25 mouse cellular contexts compared by ENCODE assay signal in the genomic region with DNA sequence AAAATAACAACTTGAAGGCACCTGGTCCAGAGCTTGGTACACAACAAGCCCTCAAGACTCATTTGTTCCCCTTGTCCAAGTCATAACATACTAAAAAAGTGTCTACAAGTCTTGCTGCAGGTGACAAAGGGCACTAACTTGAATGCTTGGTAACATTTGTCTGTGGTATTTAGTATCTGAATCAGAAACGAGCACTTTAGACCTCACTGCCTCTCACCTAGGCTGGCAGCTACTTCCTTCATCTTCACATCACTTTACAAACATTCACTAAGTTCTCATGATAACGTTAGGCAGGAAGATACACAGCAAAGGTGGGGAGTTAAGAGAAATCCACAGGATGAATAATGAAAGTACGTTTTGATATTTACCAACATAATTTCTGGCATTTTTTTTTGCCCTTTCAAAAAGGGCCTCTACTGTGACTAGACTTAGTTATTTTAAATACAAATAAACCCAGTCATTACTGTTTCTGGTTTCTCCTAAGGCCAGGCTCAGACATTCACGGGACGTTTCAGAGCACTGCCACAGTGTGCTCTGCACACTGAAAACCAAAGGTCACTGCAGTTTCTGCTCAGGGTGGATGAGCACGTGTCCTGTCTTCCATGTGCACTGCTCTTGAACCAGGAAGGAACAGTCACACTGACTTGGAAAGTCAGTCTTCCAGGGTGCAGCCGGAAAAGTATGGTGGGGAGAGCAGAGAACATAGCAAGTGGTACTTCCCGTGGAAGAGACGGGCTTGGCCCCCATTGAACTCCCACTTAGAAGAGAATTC.
DNase-seq lines count a peak whose midpoint lies in the region; ATAC-seq and TF ChIP-seq lines count a peak whose summit lies in the region.
"Had no signal": no experiment of that assay in that cellular context is flagged by ENCODE, and none has a peak within 500 bp of the region (broad histone marks: within the 10 kb centered on the region; RNA-seq: fewer than 3 reads in every experiment).

No protein-coding gene starts in this region.

- no peak for TF ChIP-seq EP300 in CH12.LX (IDR thresholded peaks at IDR 0.05; ENCODE audit: low read length)

- no peak overlapping the region for H3K4me2 ChIP-seq in hindbrain, embryonic 14.5 days (replicated peaks)
- H3K4me2 ChIP-seq in CH12.LX (ENCODE audit: insufficient read depth, low read depth, poor library complexity, severe bottlenecking) = no peak overlapping the region
- no peak overlapping the region for H3K4me2 ChIP-seq in intestine, embryonic 16.5 days (ENCODE audit: low read depth, low read length)
- H3K4me2 ChIP-seq: embryonic facial prominence, embryonic 13.5 days; embryonic facial prominence, embryonic 15.5 days; forebrain, embryonic 12.5 days had no signal

- TF ChIP-seq RAD21 in CH12.LX (IDR thresholded peaks at IDR 0.05; ENCODE audit: low read depth, low read length) = no peak

- H3K27ac ChIP-seq in hindbrain, embryonic 14.5 days = no peak overlapping the region
- no peak overlapping the region for H3K27ac ChIP-seq in hindbrain, embryonic 10.5 days
- H3K27ac ChIP-seq in CH12.LX (ENCODE audit: insufficient read depth, low read depth) = no peak overlapping the region
- H3K27ac ChIP-seq in intestine, embryonic 16.5 days (ENCODE audit: low read length) = no peak overlapping the region
- H3K27ac ChIP-seq in embryonic facial prominence, embryonic 10.5 days (replicated peaks) = no peak overlapping the region
- H3K27ac ChIP-seq: embryonic facial prominence, embryonic 13.5 days; embryonic facial prominence, embryonic 15.5 days; forebrain, embryonic 10.5 days; forebrain, embryonic 12.5 days had no signal

- 0 out of 2 replicates have a peak, but pooled peaks have one; percentile 15 for ATAC-seq in hindbrain, embryonic 14.5 days (ENCODE audit: low FRiP score)
- ATAC-seq in intestine, embryonic 16.5 days = peak; percentile 96
- ATAC-seq in megakaryocyte-erythroid progenitor cell, adult 5-6 weeks (replicated peaks; ENCODE audit: low FRiP score, low TSS enrichment, poor library complexity, severe bottlenecking) = no peak
- ATAC-seq: CD4-positive, CD25-positive, alpha-beta regulatory T cell, adult 4 months; forebrain, embryonic 14.5 days; forebrain, embryonic 16.5 days had no signal

- H3K9ac ChIP-seq in hindbrain, embryonic 14.5 days = no peak overlapping the region
- no peak overlapping the region for H3K9ac ChIP-seq in CH12.LX (ENCODE audit: insufficient read depth, low read depth)
- no peak overlapping the region for H3K9ac ChIP-seq in intestine, embryonic 16.5 days (ENCODE audit: low read depth, low read length)
- H3K9ac ChIP-seq: embryonic facial prominence, embryonic 13.5 days; embryonic facial prominence, embryonic 15.5 days; forebrain, embryonic 12.5 days had no signal

- WGBS in hindbrain, embryonic 14.5 days = 79% methylated on average over 9 of the region's 9 CpGs
- WGBS in hindbrain, embryonic 10.5 days = 85% methylated on average over 9 of the region's 9 CpGs
- WGBS in intestine, embryonic 16.5 days = 50% methylated on average over 9 of the region's 9 CpGs
- 77% methylated on average over 9 of the region's 9 CpGs for whole genome bisulfite sequencing in embryonic facial prominence, embryonic 10.5 days

- peaks cover 11% of the 10 kb centered on the region; the same call in 1 of the 2 replicates for H3K4me1 ChIP-seq in hindbrain, embryonic 14.5 days (replicated peaks; ENCODE audit: control insufficient read depth, insufficient read depth, low read length)
- H3K4me1 ChIP-seq in hindbrain, embryonic 10.5 days (replicated peaks) = peaks cover 14% of the 10 kb centered on the region; the same call in 1 of the 2 replicates
- no peaks in the 10 kb centered on the region; a peak in 1 of 4 replicates for H3K4me1 ChIP-seq in CH12.LX (ENCODE audit: control insufficient read depth in 1 of 2, insufficient read depth in 2 of 2)
- H3K4me1 ChIP-seq in intestine, embryonic 16.5 days (ENCODE audit: control insufficient read depth, insufficient read depth, low read length) = no peaks in the 10 kb centered on the region
- H3K4me1 ChIP-seq in embryonic facial prominence, embryonic 10.5 days = peaks cover 7% of the 10 kb centered on the region
- H3K4me1 ChIP-seq: embryonic facial prominence, embryonic 13.5 days; embryonic facial prominence, embryonic 15.5 days had no signal

- peaks cover 11% of the 10 kb centered on the region for H3K36me3 ChIP-seq in hindbrain, embryonic 14.5 days (replicated peaks; ENCODE audit: control insufficient read depth, insufficient read depth)
- H3K36me3 ChIP-seq in hindbrain, embryonic 10.5 days = peaks cover 12% of the 10 kb centered on the region
- H3K36me3 ChIP-seq in CH12.LX (replicated peaks in 1 of 2; ENCODE audit: control insufficient read depth in 1 of 2, insufficient read depth in 1 of 2, low read length in 1 of 2) = no peaks in the 10 kb centered on the region
- no peaks in the 10 kb centered on the region for H3K36me3 ChIP-seq in intestine, embryonic 16.5 days (ENCODE audit: control insufficient read depth, insufficient read depth, low read length)
- H3K36me3 ChIP-seq in embryonic facial prominence, embryonic 10.5 days (replicated peaks) = no peaks in the 10 kb centered on the region
- H3K36me3 ChIP-seq: embryonic facial prominence, embryonic 13.5 days; embryonic facial prominence, embryonic 15.5 days; forebrain, embryonic 10.5 days had no signal

- no peak for TF ChIP-seq CTCF in CH12.LX (conservative IDR thresholded peaks at IDR 0.05 in 1 of 2, IDR thresholded peaks at IDR 0.05 in 1 of 2; ENCODE audit: low read depth in 2 of 2, low read length in 2 of 2)

- DNase-seq in hindbrain, embryonic 14.5 days (ENCODE audit: low spot score) = no peak
- DNase-seq in hindbrain, embryonic 10.5 days (ENCODE audit: low spot score) = no peak
- DNase-seq in kidney, adult 9 months = peak; percentile 5
- no peak for DNase-seq in kidney, adult 8-10 months
- peak; percentile 9 for DNase-seq in CH12.LX (ENCODE audit: extremely low read depth)
- DNase-seq in embryonic facial prominence, embryonic 10.5 days (ENCODE audit: low spot score) = no peak
- DNase-seq: adrenal gland, adult 2 months; adrenal gland, postnatal 10 days; adrenal gland, postnatal 25 days; B cell, adult 2 months; cerebellum, adult 11 months; cerebellum, adult 2 months; cerebellum, adult 9-10 months; cerebellum, postnatal 10 days; cerebellum, postnatal 25 days had no signal

- dilution Hi-C loops in CH12.LX (cut with MboI; ENCODE audit: extremely low pct_ligation_motif_present, extremely low pct_unique_long_range_greater_than_20kb, low sequenced_read_pairs) = no loop called here

- H3K27me3 ChIP-seq in hindbrain, embryonic 14.5 days (ENCODE audit: control insufficient read depth, insufficient read depth, low read length) = no peaks in the 10 kb centered on the region
- H3K27me3 ChIP-seq in hindbrain, embryonic 10.5 days (ENCODE audit: insufficient read depth, poor library complexity, severe bottlenecking) = no peaks in the 10 kb centered on the region
- peaks cover 3% of the 10 kb centered on the region for H3K27me3 ChIP-seq in CH12.LX (replicated peaks)
- H3K27me3 ChIP-seq in intestine, embryonic 16.5 days (replicated peaks; ENCODE audit: control insufficient read depth, insufficient read depth, low read length) = no peaks in the 10 kb centered on the region
- no peaks in the 10 kb centered on the region for H3K27me3 ChIP-seq in embryonic facial prominence, embryonic 10.5 days (replicated peaks; ENCODE audit: low read depth, poor library complexity, severe bottlenecking)
- H3K27me3 ChIP-seq: embryonic facial prominence, embryonic 13.5 days; embryonic facial prominence, embryonic 15.5 days; forebrain, embryonic 12.5 days had no signal

- in situ Hi-C loops in CH12.LX (cut with MboI; ENCODE audit: low pct_ligation_motif_present, low pct_unique_long_range_greater_than_20kb, low sequenced_read_pairs) = no loop called here

- TF ChIP-seq POLR2A in CH12.LX (IDR thresholded peaks at IDR 0.05; ENCODE audit: low read depth, low read length) = no peak

- no peaks in the 10 kb centered on the region for H3K79me2 ChIP-seq in CH12.LX (replicated peaks; ENCODE audit: control insufficient read depth, extremely low read depth, insufficient read depth, poor library complexity, severe bottlenecking)

- no peaks in the 10 kb centered on the region for H3K9me3 ChIP-seq in hindbrain, embryonic 14.5 days (ENCODE audit: control insufficient read depth, low read length)
- H3K9me3 ChIP-seq in hindbrain, embryonic 10.5 days = no peaks in the 10 kb centered on the region
- H3K9me3 ChIP-seq in CH12.LX (replicated peaks; ENCODE audit: low read length) = no peaks in the 10 kb centered on the region
- H3K9me3 ChIP-seq in intestine, embryonic 16.5 days (ENCODE audit: control insufficient read depth, low read length) = no peaks in the 10 kb centered on the region
- no peaks in the 10 kb centered on the region for H3K9me3 ChIP-seq in embryonic facial prominence, embryonic 10.5 days
- H3K9me3 ChIP-seq: embryonic facial prominence, embryonic 13.5 days; embryonic facial prominence, embryonic 15.5 days; forebrain, embryonic 10.5 days; forebrain, embryonic 12.5 days had no signal

- H3K4me3 ChIP-seq in hindbrain, embryonic 14.5 days (replicated peaks; ENCODE audit: low read length) = no peak overlapping the region
- H3K4me3 ChIP-seq in hindbrain, embryonic 10.5 days = no peak overlapping the region
- H3K4me3 ChIP-seq in CH12.LX (replicated peaks in 1 of 3; ENCODE audit: low read depth in 2 of 3, low read length in 2 of 3, poor library complexity in 1 of 3) = no peak overlapping the region
- H3K4me3 ChIP-seq in intestine, embryonic 16.5 days (ENCODE audit: low read length) = no peak overlapping the region
- H3K4me3 ChIP-seq in embryonic facial prominence, embryonic 10.5 days = no peak overlapping the region
- H3K4me3 ChIP-seq: embryonic facial prominence, embryonic 13.5 days; embryonic facial prominence, embryonic 15.5 days; erythroblast, embryonic 14.5 days; forebrain, embryonic 10.5 days; forebrain, embryonic 12.5 days had no signal

TF ChIP-seq in CH12.LX, 34 proteins besides CTCF, POLR2A, EP300 and RAD21:
- no peak for TF ChIP-seq KAT2A (IDR thresholded peaks at IDR 0.05; ENCODE audit: insufficient replicate concordance, low read length)
- no peak for TF ChIP-seq TBP (conservative IDR thresholded peaks at IDR 0.05; ENCODE audit: low read depth, low read length)
- no peak for TF ChIP-seq MAFK (IDR thresholded peaks at IDR 0.05; ENCODE audit: insufficient replicate concordance, low read length)
- TF ChIP-seq BHLHE40 (IDR thresholded peaks at IDR 0.05; ENCODE audit: low read depth, low read length) = no peak
- no peak for TF ChIP-seq USF1 (IDR thresholded peaks at IDR 0.05; ENCODE audit: low read depth, low read length)
- TF ChIP-seq MAZ (IDR thresholded peaks at IDR 0.05; ENCODE audit: low read depth, low read length) = no peak
- no peak for TF ChIP-seq MXI1 (IDR thresholded peaks at IDR 0.05; ENCODE audit: low read depth, low read length)
- TF ChIP-seq E2F4 (IDR thresholded peaks at IDR 0.05; ENCODE audit: insufficient replicate concordance, low read depth, low read length) = no peak
- TF ChIP-seq UBTF (IDR thresholded peaks at IDR 0.05; ENCODE audit: low read depth, low read length) = no peak
- TF ChIP-seq CHD2 (IDR thresholded peaks at IDR 0.05; ENCODE audit: low read length) = no peak
- no peak for TF ChIP-seq MAX (IDR thresholded peaks at IDR 0.05; ENCODE audit: low read length)
- no peak for TF ChIP-seq NRF1 (IDR thresholded peaks at IDR 0.05; ENCODE audit: low read depth, low read length)

Comparison
In these comparisons a context has a peak if more than half of its experiments do, and no peak if none do; other contexts are left out.
1. DNase-seq: peak in kidney, adult 9 months (single experiment) and CH12.LX (single experiment); none in hindbrain, embryonic 14.5 days (single experiment), hindbrain, embryonic 10.5 days (single experiment), kidney, adult 8-10 months (0 of 2) and embryonic facial prominence, embryonic 10.5 days (single experiment).